Mouse (Mus musculus): ENCODE results near the gene Slit1. TPM values are rescaled to one million over a fixed set of nuclear protein-coding genes. Genes with fewer than 3 reads are reported as not detected.

Slit1 gene
- polyA plus RNA-seq (2015; fragmentation: Nextera tagmentation; extraction: Ambion mirVana): 0.30 and 0.58 TPM in 2 replicates

- peak within 1 kb of the TSS; percentile 95 for H3K4me2 ChIP-seq
- peaks cover 19% of the 10 kb centered on the region for H3K4me1 ChIP-seq
- no peaks in the 10 kb centered on the region for H3K9me3 ChIP-seq
- peak within 1 kb of the TSS; percentile 49 for H3K4me3 ChIP-seq
- H3K27ac ChIP-seq: no peak within 1 kb of the TSS
- peaks cover 83% of the 10 kb centered on the region for H3K27me3 ChIP-seq
- ATAC-seq (ENCODE audit: insufficient number of reproducible peaks, insufficient read depth, low FRiP score, low TSS enrichment, low read depth): no peak
- under 1% methylated on average over 41 of the region's 44 CpGs for WGBS
- no peaks in the 10 kb centered on the region for H3K36me3 ChIP-seq
- H3K9ac ChIP-seq: peak within 1 kb of the TSS; percentile 61
Measured at GRCm38 (mm10) chr19:41743396-41743795, at the start of gene Slit1. Gene Slit1 (minus strand): TSS chr19:41743665.

GRCm38 (mm10) chr19:41792934-41793486, 49.5 kb upstream of the Slit1 start:
- Histone ChIP-seq H3K4me2 (no peak overlapping the region), H3K27ac (no peak overlapping the region), H3K4me3 (no peak overlapping the region), H3K9me3 (no peaks in the 10 kb centered on the region), H3K27me3 (no peaks in the 10 kb centered on the region; the same call in 1 of the 2 replicates), H3K9ac (no peak overlapping the region), H3K36me3 (peaks cover 3% of the 10 kb centered on the region; the same call in 1 of the 2 replicates), H3K4me1 (peaks cover 25% of the 10 kb centered on the region)
- 81% methylated on average over 1 of the region's 1 CpGs for WGBS
- ATAC-seq (ENCODE audit: insufficient number of reproducible peaks, insufficient read depth, low FRiP score, low TSS enrichment, low read depth): no peak

GRCm38 (mm10) chr19:41791384-41791783, 47.9 kb upstream of the Slit1 start:
- no peak overlapping the region for H3K4me2 ChIP-seq
- no peak overlapping the region for H3K27ac ChIP-seq
- peaks cover 12% of the 10 kb centered on the region; the same call in 1 of the 2 replicates for H3K4me1 ChIP-seq
- 89% methylated on average over 2 of the region's 2 CpGs for WGBS
- no peaks in the 10 kb centered on the region for H3K27me3 ChIP-seq
- ATAC-seq (ENCODE audit: insufficient number of reproducible peaks, insufficient read depth, low FRiP score, low TSS enrichment, low read depth): no peak
- H3K4me3 ChIP-seq: no peak overlapping the region
- peaks cover 9% of the 10 kb centered on the region for H3K36me3 ChIP-seq
- no peak overlapping the region for H3K9ac ChIP-seq
- no peaks in the 10 kb centered on the region for H3K9me3 ChIP-seq

- no peaks in the 10 kb centered on the region for H3K9me3 ChIP-seq
- no peak overlapping the region for H3K9ac ChIP-seq
- no peak overlapping the region for H3K4me3 ChIP-seq
- 67% methylated on average over 10 of the region's 10 CpGs for WGBS
- no peak overlapping the region for H3K27ac ChIP-seq
- peaks cover 25% of the 10 kb centered on the region for H3K36me3 ChIP-seq
- H3K4me2 ChIP-seq: no peak overlapping the region
- H3K27me3 ChIP-seq: no peaks in the 10 kb centered on the region
- no peaks in the 10 kb centered on the region for H3K4me1 ChIP-seq
- ATAC-seq (ENCODE audit: insufficient number of reproducible peaks, insufficient read depth, low FRiP score, low TSS enrichment, low read depth): no peak
Measured at GRCm38 (mm10) chr19:41789110-41789961, 45.9 kb upstream of the Slit1 start.

- 94% methylated on average over 1 of the region's 1 CpGs for WGBS
Measured at GRCm38 (mm10) chr19:41786896-41787295, 43.4 kb upstream of the Slit1 start.

GRCm38 (mm10) chr19:41777514-41777913, 34.0 kb upstream of the Slit1 start:
- 91% methylated on average over 6 of the region's 6 CpGs for WGBS
- no peak overlapping the region for H3K9ac ChIP-seq
- no peaks in the 10 kb centered on the region for H3K27me3 ChIP-seq
- peaks cover 72% of the 10 kb centered on the region for H3K36me3 ChIP-seq
- no peak overlapping the region for H3K27ac ChIP-seq
- H3K4me2 ChIP-seq: no peak overlapping the region
- ATAC-seq (ENCODE audit: insufficient number of reproducible peaks, insufficient read depth, low FRiP score, low TSS enrichment, low read depth): no peak
- no peak overlapping the region for H3K4me3 ChIP-seq
- no peaks in the 10 kb centered on the region for H3K9me3 ChIP-seq
- no peaks in the 10 kb centered on the region for H3K4me1 ChIP-seq

More at GRCm38 (mm10) chr19:41786896-41787295, 43.4 kb upstream of the Slit1 start:
- Histone ChIP-seq H3K9me3 (no peaks in the 10 kb centered on the region), H3K4me2 (no peak overlapping the region), H3K27me3 (no peaks in the 10 kb centered on the region), H3K4me3 (no peak overlapping the region), H3K9ac (no peak overlapping the region), H3K36me3 (peaks cover 35% of the 10 kb centered on the region), H3K27ac (no peak overlapping the region), H3K4me1 (no peaks in the 10 kb centered on the region)
- no peak for ATAC-seq (ENCODE audit: insufficient number of reproducible peaks, insufficient read depth, low FRiP score, low TSS enrichment, low read depth)

GRCm38 (mm10) chr19:41768711-41769110, 25.2 kb upstream of the Slit1 start:
- Histone ChIP-seq H3K4me3 (no peak overlapping the region), H3K4me2 (no peak overlapping the region), H3K9ac (no peak overlapping the region), H3K36me3 (peaks cover 50% of the 10 kb centered on the region), H3K4me1 (peaks cover 3% of the 10 kb centered on the region; the same call in 1 of the 2 replicates), H3K9me3 (no peaks in the 10 kb centered on the region), H3K27me3 (no peaks in the 10 kb centered on the region), H3K27ac (no peak overlapping the region)
- 92% methylated on average over 7 of the region's 7 CpGs for WGBS
- no peak for ATAC-seq (ENCODE audit: insufficient number of reproducible peaks, insufficient read depth, low FRiP score, low TSS enrichment, low read depth)

GRCm38 (mm10) chr19:41766628-41767027, 23.2 kb upstream of the Slit1 start:
- no peak overlapping the region for H3K4me3 ChIP-seq
- no peak overlapping the region for H3K27ac ChIP-seq
- no peaks in the 10 kb centered on the region for H3K27me3 ChIP-seq
- ATAC-seq (ENCODE audit: insufficient number of reproducible peaks, insufficient read depth, low FRiP score, low TSS enrichment, low read depth): no peak
- peaks cover 33% of the 10 kb centered on the region for H3K36me3 ChIP-seq
- 75% methylated on average over 5 of the region's 5 CpGs for WGBS
- H3K4me2 ChIP-seq: no peak overlapping the region
- H3K9me3 ChIP-seq: no peaks in the 10 kb centered on the region
- no peak overlapping the region for H3K9ac ChIP-seq
- peaks cover 3% of the 10 kb centered on the region; the same call in 1 of the 2 replicates for H3K4me1 ChIP-seq

- Histone ChIP-seq H3K27ac (no peak overlapping the region), H3K27me3 (no peaks in the 10 kb centered on the region), H3K9ac (no peak overlapping the region), H3K4me1 (peaks cover 3% of the 10 kb centered on the region; the same call in 1 of the 2 replicates), H3K4me3 (no peak overlapping the region), H3K9me3 (0 out of 2 replicates have a peak, but pooled peaks cover 4% of the 10 kb centered on the region), H3K36me3 (peaks cover 18% of the 10 kb centered on the region), H3K4me2 (no peak overlapping the region)
- 25% methylated on average over 12 of the region's 12 CpGs for WGBS
- ATAC-seq (ENCODE audit: insufficient number of reproducible peaks, insufficient read depth, low FRiP score, low TSS enrichment, low read depth): no peak
Measured at GRCm38 (mm10) chr19:41763870-41764660, 20.6 kb upstream of the Slit1 start.

GRCm38 (mm10) chr19:41761529-41761928, 18.1 kb upstream of the Slit1 start:
- Histone ChIP-seq H3K27ac (no peak overlapping the region), H3K4me1 (0 out of 2 replicates have a peak, but pooled peaks cover 3% of the 10 kb centered on the region), H3K36me3 (no peaks in the 10 kb centered on the region), H3K9me3 (0 out of 2 replicates have a peak, but pooled peaks cover 4% of the 10 kb centered on the region), H3K4me2 (no peak overlapping the region), H3K9ac (no peak overlapping the region), H3K27me3 (no peaks in the 10 kb centered on the region), H3K4me3 (no peak overlapping the region)
- WGBS: 42% methylated on average over 9 of the region's 9 CpGs
- no peak for ATAC-seq (ENCODE audit: insufficient number of reproducible peaks, insufficient read depth, low FRiP score, low TSS enrichment, low read depth)

- H3K9me3 ChIP-seq: 0 out of 2 replicates have a peak, but pooled peaks cover 4% of the 10 kb centered on the region
- no peak overlapping the region for H3K9ac ChIP-seq
- no peaks in the 10 kb centered on the region for H3K4me1 ChIP-seq
- no peak for ATAC-seq (ENCODE audit: insufficient number of reproducible peaks, insufficient read depth, low FRiP score, low TSS enrichment, low read depth)
- H3K36me3 ChIP-seq: no peaks in the 10 kb centered on the region
- H3K27ac ChIP-seq: no peak overlapping the region
- H3K27me3 ChIP-seq: no peaks in the 10 kb centered on the region
- H3K4me3 ChIP-seq: no peak overlapping the region
- H3K4me2 ChIP-seq: no peak overlapping the region
- WGBS: 80% methylated on average over 6 of the region's 6 CpGs
Measured at GRCm38 (mm10) chr19:41759765-41760164, 16.3 kb upstream of the Slit1 start.
